Mouse (Mus musculus) CH12.LX (cell line): Measurements from ENCODE around the gene Tmem62. TPM values are rescaled to one million over a fixed set of nuclear protein-coding genes. Genes with fewer than 3 reads are reported as not detected.

ENCODE experiments used
- DNase-seq: peaks from one replicate; pipeline ENCODE4 v3.0.0-alpha.2; 2013; ENCODE audit errors: extremely low read depth
- H3K27ac ChIP-seq: 2 replicates; pipeline ENCODE4 v1.5.1; 2012; ENCODE audit warnings: low read depth, mild to moderate bottlenecking, control low read depth, moderate library complexity; ENCODE audit not compliant: insufficient read depth
- H3K27me3 ChIP-seq: replicated peaks from 2 replicates; pipeline ENCODE3; 2012; ENCODE audit warnings: inconsistent platforms
- H3K36me3 ChIP-seq, 2 experiments: replicated peaks in 1 of 2; 2 replicates each; pipeline versions ENCODE3 to v1.6.1; 2012; ENCODE audit warnings: inconsistent platforms in 1 of 2, low read length in 1 of 2, mild to moderate bottlenecking in 1 of 2, mixed read lengths in 1 of 2, moderate library complexity in 1 of 2; ENCODE audit not compliant: control insufficient read depth in 1 of 2, insufficient read depth in 1 of 2
- H3K4me1 ChIP-seq, 2 experiments: 2 replicates each; pipeline ENCODE4 v1.6.1; 2012; ENCODE audit warnings: inconsistent platforms in 1 of 2, moderate library complexity in 1 of 2; ENCODE audit not compliant: insufficient read depth in 2 of 2, control insufficient read depth in 1 of 2
- H3K4me2 ChIP-seq: 2 replicates; pipeline ENCODE4 v1.6.1; 2012; ENCODE audit warnings: low read depth, mild to moderate bottlenecking, control low read depth; ENCODE audit not compliant: poor library complexity, insufficient read depth, severe bottlenecking
- H3K4me3 ChIP-seq, 3 experiments: fragments of 150-350 bp in 1 of 3; sonication (generic) in 1 of 3; replicated peaks in 1 of 3; 2 replicates each; pipeline versions ENCODE3 to v1.5.1; 2011 to 2012; ENCODE audit warnings: low read depth in 2 of 3, low read length in 2 of 3, mild to moderate bottlenecking in 2 of 3, moderate library complexity in 2 of 3, control low read depth in 1 of 3, improper control_type of control experiment in 1 of 3, inconsistent platforms in 1 of 3, mixed read lengths in 1 of 3; ENCODE audit not compliant: poor library complexity in 1 of 3
- H3K79me2 ChIP-seq: replicated peaks from 2 replicates; pipeline ENCODE4 v1.6.1; 2012; ENCODE audit warnings: mild to moderate bottlenecking, moderate library complexity; ENCODE audit not compliant: control insufficient read depth, poor library complexity, insufficient read depth, severe bottlenecking; ENCODE audit errors: extremely low read depth
- H3K9ac ChIP-seq: 2 replicates; pipeline ENCODE4 v1.6.1; 2012; ENCODE audit warnings: low read depth, mild to moderate bottlenecking, control low read depth, moderate library complexity; ENCODE audit not compliant: insufficient read depth
- H3K9me3 ChIP-seq: replicated peaks from 2 replicates; pipeline ENCODE3; 2012; ENCODE audit warnings: low read length, inconsistent platforms, mixed read lengths
- BHLHE40 ChIP-seq: IDR thresholded peaks from 2 replicates; pipeline ENCODE4 v1.6.1; 2011; ENCODE audit warnings: mild to moderate bottlenecking, low read depth, low read length, improper control_type of control experiment
- CHD1 ChIP-seq: IDR thresholded peaks from 2 replicates; pipeline ENCODE4 v1.6.1; 2012; ENCODE audit warnings: low read depth, low read length, improper control_type of control experiment, inconsistent platforms
- CHD2 ChIP-seq: IDR thresholded peaks from 2 replicates; pipeline ENCODE4 v1.6.1; 2011; ENCODE audit warnings: low read length, improper control_type of control experiment
- CTCF ChIP-seq, 2 experiments: IDR thresholded peaks in 1 of 2; conservative IDR thresholded peaks in 1 of 2; 2 replicates each; pipeline ENCODE4 v1.5.1; 2011 to 2012; ENCODE audit warnings: low read depth in 2 of 2, low read length in 2 of 2, improper control_type of control experiment in 1 of 2, inconsistent platforms in 1 of 2, mild to moderate bottlenecking in 1 of 2, moderate library complexity in 1 of 2
- E2F4 ChIP-seq: IDR thresholded peaks from 2 replicates; pipeline ENCODE4 v1.6.1; 2011; ENCODE audit warnings: low read depth, low read length, improper control_type of control experiment; ENCODE audit not compliant: insufficient replicate concordance
- JUND ChIP-seq: conservative IDR thresholded peaks from 2 replicates; pipeline ENCODE4 v1.6.1; 2011; ENCODE audit warnings: low read depth, low read length, improper control_type of control experiment
- MAZ ChIP-seq: IDR thresholded peaks from 2 replicates; pipeline ENCODE4 v1.6.1; 2012; ENCODE audit warnings: low read depth, mild to moderate bottlenecking, inconsistent platforms, low read length, improper control_type of control experiment, moderate library complexity
- MEF2A ChIP-seq: IDR thresholded peaks from 2 replicates; pipeline ENCODE4 v1.6.1; 2014; ENCODE audit warnings: low read depth, mild to moderate bottlenecking, inconsistent platforms, low read length, improper control_type of control experiment, borderline replicate concordance
- MXI1 ChIP-seq: IDR thresholded peaks from 2 replicates; pipeline ENCODE4 v1.6.1; 2011; ENCODE audit warnings: mild to moderate bottlenecking, low read depth, low read length, improper control_type of control experiment
- MYC ChIP-seq: IDR thresholded peaks from 2 replicates; pipeline ENCODE4 v1.6.1; 2011; ENCODE audit warnings: low read depth, mild to moderate bottlenecking, improper control_type of control experiment, low read length
- NRF1 ChIP-seq: IDR thresholded peaks from 2 replicates; pipeline ENCODE4 v1.6.1; 2014; ENCODE audit warnings: low read depth, mild to moderate bottlenecking, inconsistent platforms, low read length, improper control_type of control experiment, moderate library complexity
- POLR2A ChIP-seq: IDR thresholded peaks from 2 replicates; pipeline ENCODE4 v1.6.1; 2011; ENCODE audit warnings: low read depth, mild to moderate bottlenecking, improper control_type of control experiment, low read length
- SIN3A ChIP-seq: IDR thresholded peaks from 2 replicates; pipeline ENCODE4 v1.6.1; 2012; ENCODE audit warnings: low read length, improper control_type of control experiment, inconsistent platforms
- SMC3 ChIP-seq: IDR thresholded peaks from 2 replicates; pipeline ENCODE4 v1.6.1; 2011; ENCODE audit warnings: low read depth, low read length, improper control_type of control experiment
- TBP ChIP-seq: conservative IDR thresholded peaks from 2 replicates; pipeline ENCODE4 v1.6.1; 2011; ENCODE audit warnings: low read depth, low read length, improper control_type of control experiment
- UBTF ChIP-seq: IDR thresholded peaks from 2 replicates; pipeline ENCODE4 v1.6.1; 2012; ENCODE audit warnings: low read depth, mild to moderate bottlenecking, inconsistent platforms, low read length, improper control_type of control experiment, moderate library complexity
- USF1 ChIP-seq: IDR thresholded peaks from 2 replicates; pipeline ENCODE4 v1.6.1; 2014; ENCODE audit warnings: low read depth, mild to moderate bottlenecking, inconsistent platforms, low read length, improper control_type of control experiment
- ZMIZ1 ChIP-seq: IDR thresholded peaks from 2 replicates; pipeline ENCODE4 v1.6.1; 2012; ENCODE audit warnings: low read depth, mild to moderate bottlenecking, inconsistent platforms, low read length, improper control_type of control experiment
- dilution Hi-C: fragments of 300-500 bp; cut with MboI; formaldehyde crosslinking; loops from 2 replicates; pipeline ENCODE4 v1.14.3; 2020; ENCODE audit warnings: low sequenced_read_pairs; ENCODE audit not compliant: extremely low pct_unique_long_range_greater_than_20kb, extremely low pct_ligation_motif_present
- in situ Hi-C: fragments of 300-500 bp; cut with MboI; formaldehyde crosslinking; loops from 3 replicates; pipeline ENCODE4 v1.14.3; 2019; ENCODE audit warnings: low sequenced_read_pairs, low pct_ligation_motif_present, low pct_unique_long_range_greater_than_20kb, mixed read lengths
- polyA plus RNA-seq: library from polyadenylated mRNA; unstranded; fragments of >175 nt; gene quantifications from 2 replicates; pipeline ENCODE4 v1.2.1, GENCODE M21; 2012; ENCODE audit warnings: low read depth; ENCODE audit not compliant: insufficient read length
- total RNA-seq, 2 experiments: library from RNA; depleted of rRNA; stranded (reverse); fragments of 300-350 nt in 1 of 2; fragments of >200 nt in 1 of 2; gene quantifications; 2 replicates each; pipeline ENCODE4 v1.2.3; 2012 to 2014

Tmem62 gene
- total and polyA plus RNA-seq, 3 experiments: 4.9 to 5.3 (median 5.2) TPM

GRCm38 (mm10) chr2:120978693-120979037, 1.8 kb downstream of the Tmem62 start:
- Histone ChIP-seq H3K36me3 (peaks cover 0 to 2% of the 10 kb centered on the region in 2 experiments), H3K4me1 (peaks cover 0 to 9% of the 10 kb centered on the region in 2 experiments; a peak in 2 of 4 replicates), H3K4me3 (no peak overlapping the region)
- dilution Hi-C loops: no loop called here
- TF ChIP-seq NRF1: no peak
- TF ChIP-seq CHD1: no peak
- TF ChIP-seq SMC3: no peak
- TF ChIP-seq JUND: no peak; the same call in 1 of the 2 replicates
- TF ChIP-seq CTCF (conservative IDR thresholded peaks at IDR 0.05 in 1 of 2, IDR thresholded peaks at IDR 0.05 in 1 of 2; ENCODE audit: low read depth in 2 of 2, low read length in 2 of 2): peak in 1 of 2 experiments; percentile 40; a peak in 2 of 4 replicates
- TF ChIP-seq MEF2A: no peak
- TF ChIP-seq ZMIZ1: no peak
- TF ChIP-seq SIN3A: no peak
- TF ChIP-seq TBP: no peak
- TF ChIP-seq, all 38 proteins: peak for 1
- Histone ChIP-seq H3K9me3 (no peaks in the 10 kb centered on the region), H3K27ac (no peak overlapping the region), H3K9ac (no peak overlapping the region), H3K4me2 (no peak overlapping the region), H3K27me3 (no peaks in the 10 kb centered on the region), H3K79me2 (peaks cover 5% of the 10 kb centered on the region; the same call in 1 of the 2 replicates)
- in situ Hi-C loops: no loop called here
- DNase-seq: no peak

GRCm38 (mm10) chr2:120979819-120980218, 3.0 kb downstream of the Tmem62 start:
- no peak overlapping the region for H3K4me2 ChIP-seq
- DNase-seq: no peak
- peaks cover 5% of the 10 kb centered on the region; the same call in 1 of the 2 replicates for H3K79me2 ChIP-seq
- peaks cover 0 to 9% of the 10 kb centered on the region in 2 experiments; a peak in 2 of 4 replicates for H3K4me1 ChIP-seq
- peaks cover 0 to 2% of the 10 kb centered on the region in 2 experiments for H3K36me3 ChIP-seq
- no peaks in the 10 kb centered on the region for H3K9me3 ChIP-seq
- TF ChIP-seq CHD2 (no peak), MXI1 (no peak), UBTF (no peak), USF1 (no peak), ZMIZ1 (no peak), MAZ (no peak), MYC (no peak), POLR2A (no peak), E2F4 (no peak), SMC3 (no peak), BHLHE40 (no peak), CTCF (conservative IDR thresholded peaks at IDR 0.05 in 1 of 2, IDR thresholded peaks at IDR 0.05 in 1 of 2; ENCODE audit: low read depth in 2 of 2, low read length in 2 of 2) (no peak)
- TF ChIP-seq, all 38 proteins: peak for 0
- Histone ChIP-seq H3K27ac (no peak overlapping the region), H3K27me3 (no peaks in the 10 kb centered on the region), H3K4me3 (no peak overlapping the region), H3K9ac (no peak overlapping the region)
- in situ Hi-C loops: no loop called here
- dilution Hi-C loops: no loop called here
